Mouse (Mus musculus): Measurements from ENCODE around the gene Emc4. TPM values are rescaled to one million over a fixed set of nuclear protein-coding genes. Genes with fewer than 3 reads are reported as not detected.

The Emc4 gene
- polyA plus RNA-seq (2012; rRNA removed) = 82.1 and 96.1 TPM in 2 replicates

DNA sequence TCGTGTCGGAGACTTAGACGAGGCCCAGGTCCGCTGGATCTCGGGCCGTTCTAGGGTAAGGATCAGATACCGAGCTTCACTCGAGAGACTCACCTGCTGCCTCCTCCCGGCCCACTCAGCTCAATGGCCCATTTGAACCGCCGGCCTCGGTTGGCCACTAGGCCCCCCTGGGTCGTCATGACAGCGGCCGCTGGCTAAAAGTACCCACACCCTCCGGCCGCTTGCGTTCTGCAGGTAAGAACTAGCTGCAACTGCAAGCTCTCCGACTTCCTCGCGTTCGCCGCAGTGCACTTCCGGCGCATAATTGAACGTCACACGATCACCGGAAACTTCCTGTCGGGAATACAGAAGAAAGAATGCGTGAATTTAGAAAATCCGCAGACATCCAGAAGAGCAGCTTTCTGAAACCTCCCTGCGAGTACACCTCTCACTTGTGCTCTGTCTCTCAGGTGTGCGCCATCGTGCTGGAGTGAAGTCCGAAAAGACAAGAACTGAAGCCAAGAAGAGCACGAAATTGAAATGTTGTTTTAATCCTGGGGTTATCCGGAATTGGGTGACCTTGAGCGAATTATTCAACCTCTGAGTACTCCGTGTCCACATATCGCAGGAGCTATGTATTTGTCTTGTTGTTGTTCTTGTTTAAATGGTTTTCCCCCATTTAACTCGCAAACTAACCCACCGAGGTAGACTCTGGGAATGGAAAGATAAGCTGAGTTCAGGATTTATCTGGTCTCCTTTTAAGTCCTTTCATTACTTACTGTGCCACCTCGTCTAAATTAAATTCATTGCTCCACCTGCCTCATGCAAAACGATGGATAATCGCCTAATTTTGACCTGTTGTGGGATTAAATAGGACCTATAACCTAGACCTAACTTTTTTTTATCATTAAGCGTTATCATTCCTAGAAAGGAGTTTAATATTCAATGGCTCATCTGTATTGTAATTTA is at the start of gene Emc4:
Gene Emc4 (minus strand): TSS at position 302 of the 948 bp plus-strand sequence.
- peak; percentile 90 for DNase-seq
- Histone ChIP-seq H3K36me3 (ENCODE audit: control insufficient read depth, insufficient read depth, low read length) (peaks cover 13% of the 10 kb centered on the region), H3K4me1 (replicated peaks; ENCODE audit: control insufficient read depth, insufficient read depth, low read length) (peaks cover 3% of the 10 kb centered on the region; the same call in 1 of the 2 replicates), H3K27ac (ENCODE audit: control insufficient read depth, insufficient read depth, low read length) (peak within 1 kb of the TSS; percentile 73; the same call in 1 of the 2 replicates), H3K4me3 (ENCODE audit: control insufficient read depth, insufficient read depth, low read length) (peak within 1 kb of the TSS; percentile 94), H3K27me3 (ENCODE audit: control insufficient read depth, insufficient read depth, low read length) (no peaks in the 10 kb centered on the region)
- WGBS = 2% methylated on average over 46 of the region's 46 CpGs
- TF ChIP-seq CTCF (IDR thresholded peaks at IDR 0.05; ENCODE audit: borderline replicate concordance, control insufficient read depth, extremely low read depth, insufficient read depth, low read length, poor library complexity) (no peak), POLR2A (IDR thresholded peaks at IDR 0.05; ENCODE audit: control insufficient read depth, extremely low read depth, insufficient read depth, low read length, poor library complexity) (peak; percentile 39; the same call in 1 of the 2 replicates)

DNA sequence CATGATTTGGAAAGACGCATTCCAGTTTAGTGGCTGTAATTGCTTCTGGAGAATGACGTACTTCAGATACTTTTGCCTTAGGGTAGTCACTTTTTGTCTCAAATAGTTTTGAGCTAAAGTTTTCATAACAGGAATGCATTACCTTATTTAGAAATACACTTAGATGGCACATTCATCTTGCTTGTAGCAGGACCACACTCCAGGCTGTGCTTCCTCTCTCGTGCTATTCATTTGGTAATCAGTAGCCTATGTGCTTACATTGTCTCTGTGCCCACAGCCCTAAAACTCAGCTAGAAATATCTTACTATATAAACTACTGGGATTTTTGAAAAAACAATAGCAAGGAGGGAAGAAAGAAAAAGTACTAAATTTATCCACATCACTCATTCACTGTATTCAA is 39.2 kb upstream of the Emc4 start:
- DNase-seq = no peak
- Histone ChIP-seq H3K27ac (ENCODE audit: control insufficient read depth, insufficient read depth, low read length) (no peak overlapping the region), H3K4me3 (ENCODE audit: control insufficient read depth, insufficient read depth, low read length) (no peak overlapping the region), H3K27me3 (ENCODE audit: control insufficient read depth, insufficient read depth, low read length) (no peaks in the 10 kb centered on the region), H3K4me1 (replicated peaks; ENCODE audit: control insufficient read depth, insufficient read depth, low read length) (no peaks in the 10 kb centered on the region), H3K36me3 (ENCODE audit: control insufficient read depth, insufficient read depth, low read length) (peaks cover 35% of the 10 kb centered on the region)
- 96% methylated on average over 3 of the region's 3 CpGs for WGBS
- TF ChIP-seq CTCF (IDR thresholded peaks at IDR 0.05; ENCODE audit: borderline replicate concordance, control insufficient read depth, extremely low read depth, insufficient read depth, low read length, poor library complexity) = no peak
- TF ChIP-seq POLR2A (IDR thresholded peaks at IDR 0.05; ENCODE audit: control insufficient read depth, extremely low read depth, insufficient read depth, low read length, poor library complexity) = no peak

DNA sequence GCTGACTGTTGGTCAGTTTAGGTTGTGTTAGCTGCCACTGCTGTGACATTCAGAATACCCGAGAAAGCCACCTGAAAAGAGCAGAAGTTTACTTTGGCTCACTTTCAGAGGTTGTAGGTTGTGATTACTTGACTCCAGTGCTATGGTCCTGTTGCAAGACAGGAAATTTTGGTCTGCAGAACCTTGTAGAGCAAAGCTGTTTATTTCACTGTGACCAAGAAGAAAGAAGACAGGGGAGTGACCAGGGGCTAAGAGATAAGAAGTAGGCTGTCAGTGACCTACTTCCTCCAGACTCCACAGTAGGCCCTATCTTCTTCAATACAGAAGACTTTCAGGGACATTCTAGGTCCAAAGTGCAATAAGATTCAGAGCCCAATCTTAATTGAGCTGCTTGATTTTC is 28.8 kb upstream of the Emc4 start:
- Histone ChIP-seq H3K4me1 (replicated peaks; ENCODE audit: control insufficient read depth, insufficient read depth, low read length) (no peaks in the 10 kb centered on the region), H3K4me3 (ENCODE audit: control insufficient read depth, insufficient read depth, low read length) (no peak overlapping the region)

DNA sequence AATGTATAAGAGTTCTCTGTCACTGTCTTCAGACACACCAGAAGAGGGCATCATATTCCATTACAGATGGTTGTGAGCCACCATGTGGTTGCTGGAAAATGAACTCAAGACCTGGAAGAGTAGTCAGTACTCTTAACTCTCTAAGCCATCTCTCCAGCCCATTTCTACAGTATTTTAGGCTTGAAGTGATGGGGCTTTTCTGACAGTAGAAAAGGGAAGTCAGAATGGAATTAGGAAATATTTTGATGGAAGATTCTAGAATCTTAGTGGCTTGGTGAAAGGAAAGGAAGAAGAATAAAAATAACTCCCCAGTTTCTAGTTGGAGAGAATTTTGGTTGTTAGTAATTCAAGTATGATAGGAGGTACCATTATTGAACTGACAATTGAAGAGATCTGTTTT is 26.1 kb upstream of the Emc4 start:
- TF ChIP-seq CTCF (IDR thresholded peaks at IDR 0.05; ENCODE audit: borderline replicate concordance, control insufficient read depth, extremely low read depth, insufficient read depth, low read length, poor library complexity) (no peak), POLR2A (IDR thresholded peaks at IDR 0.05; ENCODE audit: control insufficient read depth, extremely low read depth, insufficient read depth, low read length, poor library complexity) (no peak)
- DNase-seq = no peak
- H3K4me1 ChIP-seq (replicated peaks; ENCODE audit: control insufficient read depth, insufficient read depth, low read length) = no peaks in the 10 kb centered on the region
- no peaks in the 10 kb centered on the region for H3K36me3 ChIP-seq (ENCODE audit: control insufficient read depth, insufficient read depth, low read length)
- no peaks in the 10 kb centered on the region for H3K27me3 ChIP-seq (ENCODE audit: control insufficient read depth, insufficient read depth, low read length)
- H3K27ac ChIP-seq (ENCODE audit: control insufficient read depth, insufficient read depth, low read length) = no peak overlapping the region
- H3K4me3 ChIP-seq (ENCODE audit: control insufficient read depth, insufficient read depth, low read length) = no peak overlapping the region

More for the DNA sequence above, 28.8 kb upstream of the Emc4 start:
- H3K36me3 ChIP-seq (ENCODE audit: control insufficient read depth, insufficient read depth, low read length) = no peaks in the 10 kb centered on the region
- H3K27me3 ChIP-seq (ENCODE audit: control insufficient read depth, insufficient read depth, low read length) = no peaks in the 10 kb centered on the region
- H3K27ac ChIP-seq (ENCODE audit: control insufficient read depth, insufficient read depth, low read length) = no peak overlapping the region
- no peak for TF ChIP-seq CTCF (IDR thresholded peaks at IDR 0.05; ENCODE audit: borderline replicate concordance, control insufficient read depth, extremely low read depth, insufficient read depth, low read length, poor library complexity)
- no peak for TF ChIP-seq POLR2A (IDR thresholded peaks at IDR 0.05; ENCODE audit: control insufficient read depth, extremely low read depth, insufficient read depth, low read length, poor library complexity)
- no peak for DNase-seq
- 83% methylated on average over 1 of the region's 1 CpGs for WGBS

DNA sequence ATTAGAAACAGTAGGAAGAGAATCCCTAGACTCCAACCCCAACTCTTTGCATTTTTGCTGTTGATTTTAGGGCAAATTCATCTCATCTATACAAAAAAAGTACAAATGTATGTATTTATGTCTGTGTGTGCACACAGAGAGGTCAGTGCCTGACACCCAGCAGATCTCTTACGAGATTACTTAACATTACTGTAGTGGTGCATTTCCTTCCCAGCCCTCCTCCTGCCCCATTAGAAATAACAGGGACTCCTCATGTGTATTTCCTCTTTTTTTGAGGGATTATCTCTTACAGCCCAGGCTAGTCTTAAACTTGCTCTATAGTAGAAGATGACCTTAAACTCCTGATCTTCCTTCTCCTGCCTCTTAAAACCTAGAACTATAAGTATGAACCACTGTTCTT is 24.9 kb upstream of the Emc4 start:
- no peaks in the 10 kb centered on the region for H3K27me3 ChIP-seq (ENCODE audit: control insufficient read depth, insufficient read depth, low read length)
- 94% methylated on average over 1 of the region's 1 CpGs for WGBS
- no peaks in the 10 kb centered on the region for H3K36me3 ChIP-seq (ENCODE audit: control insufficient read depth, insufficient read depth, low read length)
- no peak overlapping the region for H3K4me3 ChIP-seq (ENCODE audit: control insufficient read depth, insufficient read depth, low read length)
- no peak for TF ChIP-seq POLR2A (IDR thresholded peaks at IDR 0.05; ENCODE audit: control insufficient read depth, extremely low read depth, insufficient read depth, low read length, poor library complexity)
- no peak for TF ChIP-seq CTCF (IDR thresholded peaks at IDR 0.05; ENCODE audit: borderline replicate concordance, control insufficient read depth, extremely low read depth, insufficient read depth, low read length, poor library complexity)
- no peak for DNase-seq
- H3K27ac ChIP-seq (ENCODE audit: control insufficient read depth, insufficient read depth, low read length) = no peak overlapping the region
- no peaks in the 10 kb centered on the region for H3K4me1 ChIP-seq (replicated peaks; ENCODE audit: control insufficient read depth, insufficient read depth, low read length)

DNA sequence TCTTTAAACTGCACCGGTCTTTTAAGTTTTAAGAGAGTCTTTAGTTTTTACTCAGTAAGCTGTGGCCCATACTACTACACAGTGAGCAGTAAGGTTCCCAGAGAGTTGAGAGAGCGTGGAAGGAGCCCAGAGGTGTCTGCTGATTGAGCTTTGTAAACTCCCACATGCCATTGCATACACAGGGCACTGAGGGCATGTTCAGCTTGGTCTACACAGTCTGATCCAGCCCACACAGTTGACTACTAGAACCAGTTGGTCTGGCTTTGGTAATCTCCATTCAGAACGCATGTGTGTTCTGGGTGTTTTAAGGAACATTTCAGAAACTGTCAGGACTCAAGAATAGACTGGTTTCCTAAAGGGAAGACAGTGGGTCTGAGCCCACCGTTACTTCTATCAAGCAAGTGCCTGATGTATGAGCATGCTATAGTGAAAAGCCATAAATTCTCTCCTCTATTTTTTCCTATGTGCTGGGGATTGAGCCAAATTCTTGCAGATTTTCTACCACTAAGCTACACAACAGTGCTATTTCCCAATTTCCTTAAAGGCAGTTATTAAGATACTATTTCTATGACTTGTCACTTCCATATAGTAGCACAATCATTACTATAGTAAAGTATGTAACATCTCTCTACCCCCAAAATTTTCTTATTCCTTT is 23.6 kb upstream of the Emc4 start:
- Histone ChIP-seq H3K4me1 (replicated peaks; ENCODE audit: control insufficient read depth, insufficient read depth, low read length) (no peaks in the 10 kb centered on the region), H3K27me3 (ENCODE audit: control insufficient read depth, insufficient read depth, low read length) (no peaks in the 10 kb centered on the region), H3K27ac (ENCODE audit: control insufficient read depth, insufficient read depth, low read length) (no peak overlapping the region), H3K4me3 (ENCODE audit: control insufficient read depth, insufficient read depth, low read length) (no peak overlapping the region), H3K36me3 (ENCODE audit: control insufficient read depth, insufficient read depth, low read length) (no peaks in the 10 kb centered on the region)
- DNase-seq = no peak
- WGBS = 95% methylated on average over 4 of the region's 4 CpGs
- TF ChIP-seq CTCF (IDR thresholded peaks at IDR 0.05; ENCODE audit: borderline replicate concordance, control insufficient read depth, extremely low read depth, insufficient read depth, low read length, poor library complexity) (no peak), POLR2A (IDR thresholded peaks at IDR 0.05; ENCODE audit: control insufficient read depth, extremely low read depth, insufficient read depth, low read length, poor library complexity) (no peak)

Measured in thymus, adult 2 months (tissue).